Mouse (Mus musculus): Measurements from ENCODE around the gene Stk38.

GRCm38 (mm10) chr17:28954416-28954815 is 53.4 kb downstream of the Stk38 start:
- no peak for TF ChIP-seq ZC3H11A (IDR thresholded peaks at IDR 0.05; ENCODE audit: borderline replicate concordance, low read depth, low read length)
- no peak for TF ChIP-seq ZNF384 (IDR thresholded peaks at IDR 0.05; ENCODE audit: low read depth, low read length)
